Mouse (Mus musculus) cerebellum, adult 11 months (tissue): ENCODE measurements around the gene Bcl7c.
"Not testable (repeated sequence)": the region's sequence is repeated elsewhere in the genome, so short reads cannot be mapped to it uniquely, and the experiment has no call there.

Source experiments
- DNase-seq: peaks from one replicate; pipeline ENCODE4 v3.0.0; 2022

Gene Bcl7c

DNA sequence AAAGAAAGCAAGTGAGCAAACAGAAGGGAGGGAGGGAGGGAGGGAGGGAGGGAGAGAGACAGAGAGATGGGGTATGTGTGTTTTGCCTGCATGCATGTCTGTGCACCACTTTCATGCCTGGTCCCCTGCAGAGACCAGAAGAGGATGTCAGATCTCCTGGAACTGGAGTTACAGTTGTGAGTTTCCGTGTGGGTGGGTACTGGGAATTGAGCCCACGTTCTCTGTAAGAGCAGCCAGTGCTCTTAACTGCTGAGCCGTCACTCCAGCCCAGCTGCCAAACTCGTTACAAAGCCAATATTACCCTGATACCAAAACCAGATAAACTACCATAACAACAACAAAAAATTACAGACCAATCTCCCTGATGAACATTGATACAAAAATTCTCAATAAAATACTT, 67.5 kb downstream of the Bcl7c start:
- no peak for DNase-seq

DNA sequence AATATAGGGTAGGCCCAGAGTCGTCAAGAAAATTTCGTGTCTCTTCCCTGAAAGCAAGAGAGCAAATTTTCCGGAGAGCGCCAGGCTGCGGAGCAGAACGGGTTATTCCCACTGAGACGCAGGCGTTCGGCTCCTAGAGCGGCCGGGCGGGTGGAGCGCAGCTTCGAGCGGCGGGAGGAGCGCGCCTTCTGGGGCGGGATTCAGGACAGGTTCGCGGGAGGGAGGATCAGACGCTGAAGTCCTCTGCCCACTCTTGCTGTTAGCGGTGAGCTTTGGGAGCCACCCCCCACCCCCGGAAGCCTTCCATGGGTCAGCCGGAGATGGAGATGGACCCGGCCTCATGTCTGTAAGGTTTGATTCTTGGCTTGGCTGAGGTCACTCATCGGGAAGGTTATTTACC, 71.8 kb downstream of the Bcl7c start:
- peak; percentile 71 for DNase-seq

DNA sequence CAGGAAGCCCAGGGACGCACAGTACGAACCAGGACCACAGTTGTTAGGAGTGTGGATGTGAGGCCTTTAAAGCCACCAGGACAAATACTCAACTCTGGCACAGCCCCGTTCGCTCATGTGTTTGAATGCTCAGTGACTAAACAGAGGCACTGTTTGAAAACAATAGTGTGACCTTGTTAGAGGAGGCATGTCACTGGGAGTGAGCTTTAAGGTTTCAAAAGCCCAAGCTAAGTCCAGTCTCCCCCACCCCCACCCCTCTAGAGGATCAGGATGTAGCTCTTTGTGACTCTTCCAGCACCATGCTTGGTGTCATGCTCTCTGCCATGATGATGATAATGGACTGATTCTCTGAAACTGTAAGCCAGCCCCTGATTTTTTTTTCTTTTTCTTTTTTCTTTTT, 77.3 kb downstream of the Bcl7c start:
- no peak for DNase-seq

DNA sequence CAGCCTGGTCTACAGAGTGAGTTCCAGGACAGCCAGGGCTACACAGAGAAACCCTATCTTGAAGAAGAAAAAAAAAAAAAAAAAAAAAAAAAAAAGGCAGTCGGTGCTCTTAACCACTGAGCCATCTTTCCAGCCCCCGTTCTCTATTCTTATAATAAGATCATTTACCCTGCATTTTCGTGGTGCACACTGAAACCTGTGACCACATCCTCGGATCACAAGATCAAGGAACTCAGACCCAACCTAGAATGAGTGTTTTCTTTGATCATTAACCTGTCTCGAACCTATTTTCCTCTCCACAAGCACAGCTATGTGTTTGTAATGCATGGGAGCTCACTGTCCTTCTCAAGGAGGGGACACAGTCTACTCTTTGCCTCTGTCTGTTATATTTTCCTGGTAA, 80.1 kb downstream of the Bcl7c start:
- no peak for DNase-seq

DNA sequence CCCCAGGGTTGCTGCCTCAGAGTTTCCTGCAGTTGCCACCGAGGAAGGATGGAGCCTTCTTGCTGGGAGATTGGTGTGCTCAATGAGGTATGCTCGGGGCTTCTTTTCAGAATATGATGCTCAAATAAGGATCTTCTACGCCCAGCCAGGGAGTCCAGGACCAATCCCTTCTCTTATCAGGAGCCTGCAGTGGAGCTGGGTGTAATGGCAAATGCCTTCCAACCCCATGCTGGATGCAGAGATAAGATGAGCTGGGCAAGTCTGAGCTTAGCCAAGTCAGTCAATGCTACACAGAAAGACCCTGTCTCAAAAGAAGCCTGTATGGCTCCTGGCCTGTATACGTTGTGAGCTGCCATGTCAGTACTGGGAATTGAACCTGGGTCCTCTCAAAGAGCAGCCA, 82.3 kb downstream of the Bcl7c start:
- DNase-seq: no peak

DNA sequence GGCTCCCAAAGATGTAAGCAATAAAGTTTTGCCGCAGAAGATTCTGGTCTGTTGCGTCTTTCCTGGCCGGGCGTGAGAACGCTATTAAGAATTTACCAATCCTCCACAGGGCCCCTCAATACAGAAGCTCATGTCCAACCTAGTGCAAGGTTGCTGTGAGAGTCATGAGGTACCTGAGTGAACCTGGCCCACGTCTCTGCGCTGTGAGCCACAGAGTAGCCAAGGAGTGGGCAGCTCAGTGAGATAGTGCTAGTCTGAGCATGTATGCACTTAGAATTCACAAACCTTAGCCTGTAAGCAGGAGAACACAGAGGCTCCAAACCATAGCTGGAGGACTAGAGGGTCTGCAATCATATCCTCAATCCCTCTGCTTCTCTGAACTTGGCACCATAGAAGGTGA, 82.7 kb downstream of the Bcl7c start:
- DNase-seq: no peak

DNA sequence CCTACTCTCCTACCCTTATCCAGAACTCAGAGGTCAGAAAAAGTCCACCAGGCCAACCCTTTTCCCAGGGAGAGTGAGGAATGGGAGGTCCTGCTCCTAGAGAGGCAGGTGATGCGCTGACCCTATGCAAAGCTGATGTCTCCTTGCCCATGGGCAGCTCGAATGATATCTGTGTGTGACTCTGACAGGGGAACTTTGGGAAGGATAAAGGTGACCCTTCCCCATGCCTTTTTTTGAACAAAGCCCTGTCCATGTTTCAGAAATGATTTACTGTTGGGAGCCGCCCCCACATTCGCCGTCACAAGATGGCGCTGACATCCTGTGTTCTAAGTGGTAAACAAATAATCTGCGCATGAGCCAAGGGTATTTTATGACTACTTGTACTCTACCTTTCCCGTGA, 90.3 kb downstream of the Bcl7c start:
- DNase-seq: not testable (repeated sequence)

DNA sequence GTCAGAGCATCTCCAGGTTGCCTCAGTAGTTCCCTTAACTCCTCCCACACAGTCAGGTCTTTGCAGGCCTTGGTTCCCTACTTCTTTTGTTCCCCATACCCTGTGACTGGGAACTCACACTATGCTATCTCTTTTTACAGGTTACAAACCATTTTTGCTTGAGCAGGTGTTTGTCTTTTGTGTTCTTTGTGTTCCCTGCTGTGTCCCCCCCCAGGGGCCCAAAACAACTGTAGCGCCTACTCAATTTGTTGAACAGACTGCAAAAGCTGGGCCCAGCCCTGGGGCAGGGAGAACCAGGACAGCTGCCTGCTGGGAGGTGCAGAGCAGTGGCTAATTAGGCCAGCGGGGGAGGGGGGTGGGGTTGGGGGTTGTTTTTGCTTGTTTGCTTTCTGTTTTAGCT, 90.8 kb downstream of the Bcl7c start:
- no peak for DNase-seq

DNA sequence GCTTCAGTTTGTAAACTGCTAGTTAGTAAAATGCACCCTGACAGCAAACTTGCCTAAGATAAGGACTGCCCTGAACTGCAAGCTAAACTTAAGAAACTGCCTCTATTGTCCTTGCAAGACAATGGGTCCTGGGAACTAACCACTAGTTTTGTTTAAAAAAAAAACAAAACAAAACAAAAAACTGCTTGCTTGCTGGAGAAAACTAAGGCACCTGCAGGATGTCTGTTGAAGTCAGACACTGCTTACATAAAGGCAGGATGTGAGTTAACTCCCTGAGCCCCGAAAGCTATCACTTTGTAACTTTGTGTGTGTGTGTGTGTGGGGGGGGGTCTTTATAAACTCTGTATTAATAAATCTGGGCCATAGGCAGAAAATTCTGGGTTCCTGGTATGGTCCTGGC, 91.9 kb downstream of the Bcl7c start:
- DNase-seq: no peak

DNA sequence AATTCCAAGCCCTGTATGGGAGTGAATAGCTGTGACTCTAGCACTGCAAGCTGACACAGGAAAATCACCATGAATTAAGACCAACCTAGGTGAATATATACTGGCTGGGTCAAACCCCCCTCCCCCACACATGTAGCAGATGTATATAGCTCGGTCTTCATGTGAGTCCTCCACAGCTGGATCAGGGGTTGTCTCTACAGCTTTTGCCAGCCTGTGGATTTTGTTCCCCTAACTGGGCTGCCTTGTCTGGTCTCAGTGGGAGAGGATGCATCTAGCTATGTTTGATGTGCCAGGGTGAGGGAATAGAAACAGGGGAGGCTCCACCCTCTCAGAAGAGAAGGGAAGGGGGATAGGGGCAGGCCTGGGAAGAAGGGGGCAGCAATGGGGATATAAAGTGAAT, 92.4 kb downstream of the Bcl7c start:
- DNase-seq: no peak

DNA sequence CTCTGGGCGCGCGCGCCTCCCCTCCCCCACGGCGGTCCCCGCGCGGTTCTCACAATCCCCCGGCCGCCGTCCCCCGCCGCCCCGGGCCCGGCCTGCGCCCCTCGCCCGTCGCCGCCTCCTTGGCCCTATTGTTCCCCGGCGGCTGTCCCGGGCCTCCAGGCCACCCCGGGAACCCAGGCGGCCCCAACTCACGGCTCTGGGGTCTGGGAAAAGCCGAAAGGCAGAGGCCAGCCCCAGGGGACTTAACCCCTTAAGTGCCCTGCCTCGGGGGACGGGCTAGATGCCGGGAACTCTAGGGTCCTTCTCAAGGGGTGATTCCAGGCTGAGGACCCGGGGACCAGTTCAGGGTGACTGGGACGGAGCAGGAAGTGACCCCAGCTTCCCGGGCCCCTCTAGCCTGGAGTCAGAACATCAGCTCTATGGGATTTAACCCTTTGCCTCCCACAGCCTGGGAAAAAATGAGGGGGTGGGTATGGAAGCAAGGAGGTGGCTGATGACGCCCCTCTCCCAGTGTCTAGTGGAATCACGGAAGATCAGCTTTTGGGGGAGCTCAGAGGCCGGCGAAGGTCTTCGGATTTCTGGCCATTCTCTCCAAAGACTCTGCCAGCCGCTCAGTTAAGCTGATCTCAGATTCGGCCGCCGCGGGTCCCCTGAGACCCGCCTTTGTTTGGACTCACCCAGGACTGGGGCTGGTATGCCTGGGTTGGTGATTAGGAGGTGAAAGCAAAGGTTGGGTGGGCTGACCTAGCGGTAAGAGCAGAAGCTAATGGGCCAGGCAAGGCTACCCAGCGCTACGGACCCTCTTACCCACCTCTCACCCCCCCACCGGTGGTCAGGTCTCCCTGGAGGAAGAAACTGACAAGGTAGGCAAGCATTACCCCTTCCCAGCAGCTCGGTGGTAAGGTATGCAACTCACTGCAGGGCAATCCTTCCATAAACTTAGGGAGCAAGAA, 93.6 kb downstream of the Bcl7c start, which contains the start of gene Zfp629:
TSS of gene Zfp629 (minus strand) at position 907 of the 953 bp plus-strand sequence.
- DNase-seq: peak; percentile 68

DNA sequence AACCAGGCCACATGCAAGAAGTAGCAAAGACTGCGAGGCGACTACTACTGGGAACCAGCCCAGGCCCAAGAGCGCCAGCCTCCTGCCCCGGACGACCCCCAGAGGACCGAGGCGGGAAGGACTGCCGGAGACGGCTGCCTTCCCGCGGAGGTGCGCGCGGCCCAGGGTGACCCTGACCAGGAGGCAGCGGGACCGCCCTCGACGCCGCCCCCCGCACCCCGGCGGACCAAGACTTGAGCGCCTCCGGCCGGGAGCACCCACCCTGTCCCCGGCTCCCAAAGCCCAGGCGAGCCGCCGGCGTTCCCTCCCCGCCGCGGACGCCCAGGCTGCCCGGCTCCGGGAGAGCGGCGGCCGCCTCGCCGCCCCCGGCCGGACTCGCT, 94.2 kb downstream of the Bcl7c start:
- no peak for DNase-seq

DNA sequence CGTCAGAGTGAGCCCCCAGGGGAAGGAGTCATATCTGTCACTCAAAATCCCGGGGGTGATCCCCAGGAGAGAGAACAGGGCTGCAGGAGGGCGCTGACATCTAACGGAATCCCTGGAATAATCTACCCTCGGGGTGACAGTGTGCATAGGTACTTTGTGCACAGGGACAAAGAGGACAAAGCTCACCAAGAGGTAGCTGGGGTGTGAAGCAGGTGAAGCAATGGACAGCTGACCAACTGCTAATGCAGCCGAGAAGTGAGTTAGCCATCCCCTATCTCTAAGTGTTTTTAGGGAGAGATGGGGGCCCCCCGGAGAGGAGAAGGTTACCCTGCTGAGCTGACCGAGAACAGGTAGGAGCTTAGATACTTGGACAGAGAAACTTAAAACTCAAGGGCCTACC, 94.6 kb downstream of the Bcl7c start:
- no peak for DNase-seq

DNA sequence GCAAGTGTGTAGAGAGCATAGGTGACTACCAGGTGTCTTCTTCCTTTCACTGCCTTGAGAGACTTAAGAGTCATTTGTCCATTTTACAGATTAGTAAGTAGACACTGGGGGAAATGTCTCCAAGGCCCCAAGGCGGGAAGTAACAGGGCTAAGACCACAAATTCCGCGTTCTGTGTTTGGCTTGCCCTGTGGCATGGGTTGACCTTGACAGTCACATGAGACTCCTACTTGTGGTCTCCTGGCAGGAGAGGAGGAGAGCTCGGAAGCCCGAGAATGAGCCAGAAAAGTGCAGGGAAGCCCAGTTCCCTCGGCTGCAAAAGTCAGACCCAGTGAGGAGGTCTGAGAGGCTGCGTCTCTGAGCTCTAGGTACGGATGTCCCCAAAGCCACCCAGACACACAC, 95.2 kb downstream of the Bcl7c start:
- DNase-seq: no peak

DNA sequence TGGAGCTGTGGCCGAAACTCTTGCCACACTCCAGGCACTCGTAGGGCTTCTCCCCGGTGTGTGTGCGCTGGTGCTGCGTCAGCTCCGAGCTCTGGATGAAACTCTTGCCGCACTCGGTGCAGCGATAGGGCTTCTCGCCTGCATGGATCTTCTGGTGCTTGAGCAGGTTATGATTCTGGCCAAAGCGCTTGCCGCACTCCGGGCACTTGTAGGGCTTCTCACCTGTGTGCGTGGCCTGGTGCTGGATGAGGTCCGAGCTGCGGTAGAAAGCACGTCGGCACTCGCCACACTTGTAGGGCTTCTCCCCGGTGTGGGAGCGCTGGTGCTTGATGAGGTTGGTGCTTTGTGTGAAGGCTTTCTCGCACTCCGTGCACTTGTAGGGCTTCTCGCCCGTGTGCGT, 97.2 kb downstream of the Bcl7c start:
- no peak for DNase-seq
